Mouse (Mus musculus): Measurements from ENCODE around the gene Neurl1b.

DNA sequence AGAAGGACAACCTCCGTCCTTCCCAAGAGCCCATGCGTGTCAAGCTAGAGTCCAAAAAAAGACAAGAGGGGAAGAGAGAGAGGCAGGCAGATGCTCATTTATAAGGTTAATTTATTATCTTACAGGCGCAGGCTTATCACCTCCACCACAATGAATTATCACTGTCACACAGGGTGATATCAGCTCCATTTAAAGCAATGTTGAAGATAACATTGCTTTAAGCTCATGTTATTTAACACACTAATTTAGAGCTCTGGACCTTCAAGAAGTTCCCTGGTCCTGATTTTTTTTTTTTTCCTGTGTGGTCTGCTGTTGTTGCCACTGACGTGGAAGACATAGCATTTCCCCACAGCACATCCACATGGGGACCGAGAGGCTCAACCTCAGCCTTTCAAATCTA, 1.7 kb upstream of the Neurl1b start:
- TF ChIP-seq CTCF (IDR thresholded peaks at IDR 0.05; ENCODE audit: extremely low read depth, insufficient read depth, insufficient read length, insufficient replicate concordance): no peak
- no peak for TF ChIP-seq POLR2A (IDR thresholded peaks at IDR 0.05; ENCODE audit: low read depth, low read length)
